Mouse (Mus musculus) embryonic facial prominence, embryonic 14.5 days (tissue): ENCODE data around the gene Nxph3. TPM values are rescaled to one million over a fixed set of nuclear protein-coding genes. Genes with fewer than 3 reads are reported as not detected.

ENCODE experiments used
- ATAC-seq: fragments of 200-750 bp; cut with Nextera tagmentation; 2 replicates; pipeline ENCODE4 v1.8.0; 2017; ENCODE audit warnings: low read depth, moderate number of reproducible peaks, moderate TSS enrichment
- DNase-seq: peaks from one replicate; pipeline ENCODE4 v3.0.0-alpha.2; 2015; ENCODE audit warnings: low spot score
- H3K27ac ChIP-seq: fragments of 300-500 bp; sonication (generic); replicated peaks from 2 replicates; pipeline ENCODE4 v1.5.1; 2014; ENCODE audit warnings: low read depth, mild to moderate bottlenecking, low read length, moderate library complexity
- H3K27me3 ChIP-seq: fragments of 300-500 bp; sonication (generic); replicated peaks from 2 replicates; pipeline ENCODE4 v1.6.1; 2014; ENCODE audit warnings: low read length; ENCODE audit not compliant: control insufficient read depth, insufficient read depth
- H3K36me3 ChIP-seq: fragments of 300-500 bp; sonication (generic); 2 replicates; pipeline ENCODE4 v1.6.1; 2014; ENCODE audit warnings: low read length, mixed read lengths; ENCODE audit not compliant: control insufficient read depth, insufficient read depth
- H3K4me1 ChIP-seq: fragments of 300-500 bp; sonication (generic); 2 replicates; pipeline ENCODE4 v1.6.1; 2014; ENCODE audit warnings: antibody characterized with exemption, low read length; ENCODE audit not compliant: control insufficient read depth, insufficient read depth
- H3K4me2 ChIP-seq: fragments of 300-500 bp; sonication (generic); 2 replicates; pipeline ENCODE4 v1.6.1; 2014; ENCODE audit warnings: low read depth, mild to moderate bottlenecking, low read length, moderate library complexity, mixed read lengths
- H3K4me3 ChIP-seq: fragments of 300-500 bp; sonication (generic); 2 replicates; pipeline ENCODE4 v1.5.1; 2014; ENCODE audit warnings: low read depth, mild to moderate bottlenecking, low read length
- H3K9ac ChIP-seq: fragments of 300-500 bp; sonication (generic); 2 replicates; pipeline ENCODE4 v1.6.1; 2014; ENCODE audit warnings: low read depth, mild to moderate bottlenecking, low read length, moderate library complexity, mixed read lengths
- H3K9me3 ChIP-seq: fragments of 300-500 bp; sonication (generic); 2 replicates; pipeline ENCODE4 v1.6.1; 2016; ENCODE audit warnings: low read length; ENCODE audit not compliant: control insufficient read depth
- whole genome bisulfite sequencing: fragments of 180-500 bp; shearing (Covaris S2); extraction: QIAGEN DNeasy Blood & Tissue Kit; methylation state at CpG from one replicate; pipeline ENCODE4 v1.1.7; 2014; 5-methylcytosine and 5-hydroxymethylcytosine counted together
- polyA plus RNA-seq: library from polyadenylated mRNA; unstranded; fragments of >200 nt; fragmentation: Nextera tagmentation; extraction: Ambion mirVana; gene quantifications from 2 replicates; pipeline ENCODE4 v1.2.1, GENCODE M21; 2014

Nxph3 gene
- 0.72 and 1.1 TPM in 2 replicates for polyA plus RNA-seq

GRCm38 (mm10) chr11:95514298-95514861 lies at the start of gene Nxph3:
TSS of gene Nxph3 (minus strand) at chr11:95514570.
- H3K4me3 ChIP-seq, result peak within 1 kb of the TSS; percentile 62
- H3K4me1 ChIP-seq, result no peaks in the 10 kb centered on the region
- no peaks in the 10 kb centered on the region for H3K9me3 ChIP-seq
- H3K27me3 ChIP-seq, result peaks cover 18% of the 10 kb centered on the region; the same call in 1 of the 2 replicates
- peak within 1 kb of the TSS; percentile 65 for H3K9ac ChIP-seq
- no peak within 1 kb of the TSS for H3K27ac ChIP-seq
- peak within 1 kb of the TSS; percentile 99 for H3K4me2 ChIP-seq
- peak; percentile 69 for ATAC-seq
- no peaks in the 10 kb centered on the region for H3K36me3 ChIP-seq
- peak; percentile 57 for DNase-seq
- WGBS, result 1% methylated on average over 37 of the region's 66 CpGs

- Histone ChIP-seq H3K36me3 (no peaks in the 10 kb centered on the region), H3K4me2 (no peak overlapping the region), H3K27me3 (no peaks in the 10 kb centered on the region), H3K9ac (no peak overlapping the region), H3K27ac (no peak overlapping the region), H3K9me3 (0 out of 2 replicates have a peak, but pooled peaks cover 5% of the 10 kb centered on the region), H3K4me1 (peaks cover 19% of the 10 kb centered on the region), H3K4me3 (no peak overlapping the region)
- no peak for ATAC-seq
- WGBS, result 94% methylated on average over 5 of the region's 5 CpGs
- no peak for DNase-seq
These were observed 49.5 kb upstream of the Nxph3 start for GRCm38 (mm10) chr11:95563849-95564248.

DNA sequence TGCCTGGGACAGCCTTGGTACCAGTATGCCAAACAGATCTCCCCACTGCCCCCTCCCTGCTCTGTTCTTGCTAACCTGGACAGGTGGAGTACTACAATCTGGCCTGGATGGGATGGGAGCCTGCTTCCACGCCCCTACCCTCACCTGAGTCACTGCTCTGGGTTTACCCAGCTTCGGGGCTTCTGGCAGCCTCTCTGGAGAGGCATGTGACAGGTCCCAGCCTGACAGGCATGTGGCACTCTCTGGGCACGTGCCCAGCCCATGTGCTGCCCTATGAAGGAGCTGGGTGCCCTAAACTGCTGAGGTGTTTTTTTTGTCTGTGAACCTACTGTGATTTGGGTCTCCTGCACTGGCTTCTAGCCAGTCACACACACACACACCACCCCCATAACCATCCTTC lies 46.4 kb upstream of the Nxph3 start:
- H3K27ac ChIP-seq, result no peak overlapping the region
- WGBS, result 66% methylated on average over 2 of the region's 3 CpGs
- no peak for DNase-seq
- peaks cover 14% of the 10 kb centered on the region for H3K4me1 ChIP-seq
- no peak overlapping the region for H3K9ac ChIP-seq
- no peaks in the 10 kb centered on the region for H3K27me3 ChIP-seq
- no peak overlapping the region for H3K4me3 ChIP-seq
- 0 out of 2 replicates have a peak, but pooled peaks cover 5% of the 10 kb centered on the region for H3K9me3 ChIP-seq
- no peak overlapping the region for H3K4me2 ChIP-seq
- no peaks in the 10 kb centered on the region for H3K36me3 ChIP-seq
- ATAC-seq, result no peak

- ATAC-seq (peak; percentile 62; the same call in 1 of the 2 replicates), DNase-seq (no peak)
- Histone ChIP-seq H3K4me3 (no peak overlapping the region), H3K27ac (no peak overlapping the region), H3K9ac (no peak overlapping the region), H3K36me3 (no peaks in the 10 kb centered on the region), H3K9me3 (0 out of 2 replicates have a peak, but pooled peaks cover 5% of the 10 kb centered on the region), H3K27me3 (no peaks in the 10 kb centered on the region), H3K4me1 (peaks cover 21% of the 10 kb centered on the region), H3K4me2 (no peak overlapping the region)
- 69% methylated on average over 2 of the region's 2 CpGs for WGBS
These were observed 45.4 kb upstream of the Nxph3 start for GRCm38 (mm10) chr11:95559761-95560160.

DNA sequence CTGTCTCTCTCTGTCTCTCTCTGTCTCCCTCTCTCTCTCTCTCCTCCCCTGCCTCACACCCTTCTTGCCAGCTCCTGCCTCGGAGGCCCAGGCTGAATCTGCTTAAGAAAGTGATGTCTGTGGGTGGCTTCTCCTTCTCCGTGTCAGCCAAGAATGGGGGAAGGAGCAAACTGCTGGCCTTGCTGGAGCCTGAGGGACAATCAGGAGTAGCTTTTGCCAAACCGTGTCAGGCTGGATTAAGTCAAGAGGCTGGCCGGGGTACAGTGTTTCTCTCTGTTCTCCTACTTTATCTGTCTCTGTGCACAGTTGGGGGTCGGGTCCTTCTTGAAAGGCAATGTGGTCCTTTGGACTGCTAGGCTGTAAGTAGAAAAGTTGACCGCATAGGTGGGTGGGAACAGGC lies 43.3 kb upstream of the Nxph3 start:
- ATAC-seq (0 out of 2 replicates have a peak, but pooled peaks have one; percentile 19), DNase-seq (peak; percentile 67)
- no peak overlapping the region for H3K9ac ChIP-seq
- no peak overlapping the region for H3K4me2 ChIP-seq
- H3K36me3 ChIP-seq, result no peaks in the 10 kb centered on the region
- peaks cover 21% of the 10 kb centered on the region for H3K4me1 ChIP-seq
- no peaks in the 10 kb centered on the region for H3K9me3 ChIP-seq
- WGBS, result 20% methylated on average over 6 of the region's 6 CpGs
- no peak overlapping the region for H3K27ac ChIP-seq
- H3K27me3 ChIP-seq, result no peaks in the 10 kb centered on the region
- H3K4me3 ChIP-seq, result no peak overlapping the region

DNA sequence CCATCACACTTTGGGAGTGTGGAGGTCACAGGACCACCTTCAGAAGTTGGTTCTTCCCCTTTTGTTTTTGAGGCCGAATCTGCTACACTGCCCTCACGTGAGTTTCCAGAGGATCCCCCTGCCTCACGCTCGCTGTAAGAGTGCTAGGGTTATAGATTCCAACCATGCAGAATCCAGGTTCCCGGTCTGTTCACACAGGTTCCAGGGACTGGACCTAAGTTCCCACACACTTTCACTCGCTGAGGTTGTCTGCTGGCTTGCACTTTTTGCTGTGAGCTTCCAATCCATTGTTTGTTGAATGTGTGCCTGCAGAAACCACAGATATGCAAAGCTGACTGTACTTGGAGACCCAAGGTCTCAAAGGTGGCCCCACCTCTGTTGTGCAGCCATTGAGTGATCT lies 42.7 kb upstream of the Nxph3 start:
- Histone ChIP-seq H3K9ac (no peak overlapping the region), H3K9me3 (no peaks in the 10 kb centered on the region), H3K4me1 (peaks cover 21% of the 10 kb centered on the region), H3K4me3 (no peak overlapping the region), H3K36me3 (no peaks in the 10 kb centered on the region), H3K4me2 (no peak overlapping the region), H3K27ac (no peak overlapping the region), H3K27me3 (no peaks in the 10 kb centered on the region)
- WGBS, result 79% methylated on average over 6 of the region's 6 CpGs
- DNase-seq (no peak), ATAC-seq (no peak)

DNA sequence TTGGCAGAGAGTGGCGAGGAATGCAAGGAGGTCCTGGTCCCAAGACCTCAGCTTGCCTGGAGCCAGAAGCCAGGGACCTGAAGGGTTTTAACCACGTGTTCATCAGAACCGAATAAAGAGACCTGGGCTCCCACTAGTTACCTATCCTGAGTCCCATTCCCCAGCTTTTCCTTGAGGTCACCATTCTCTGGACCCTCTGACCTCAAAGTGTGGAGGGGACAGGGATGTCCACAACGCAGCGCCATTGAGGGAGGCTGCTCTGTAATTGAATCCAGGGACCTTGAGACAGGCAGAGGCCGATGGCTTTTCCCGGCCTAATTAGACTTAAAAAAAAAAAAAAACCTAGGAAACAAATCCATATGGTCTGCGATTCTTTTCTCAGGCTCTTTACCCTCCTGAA lies 40.9 kb upstream of the Nxph3 start:
- Histone ChIP-seq H3K36me3 (no peaks in the 10 kb centered on the region), H3K27ac (peak overlapping the region; percentile 33; the same call in 1 of the 2 replicates), H3K4me2 (no peak overlapping the region), H3K9me3 (no peaks in the 10 kb centered on the region), H3K27me3 (no peaks in the 10 kb centered on the region), H3K4me3 (no peak overlapping the region), H3K4me1 (peaks cover 21% of the 10 kb centered on the region), H3K9ac (no peak overlapping the region)
- WGBS, result 23% methylated on average over 8 of the region's 8 CpGs
- DNase-seq (no peak), ATAC-seq (no peak)

DNA sequence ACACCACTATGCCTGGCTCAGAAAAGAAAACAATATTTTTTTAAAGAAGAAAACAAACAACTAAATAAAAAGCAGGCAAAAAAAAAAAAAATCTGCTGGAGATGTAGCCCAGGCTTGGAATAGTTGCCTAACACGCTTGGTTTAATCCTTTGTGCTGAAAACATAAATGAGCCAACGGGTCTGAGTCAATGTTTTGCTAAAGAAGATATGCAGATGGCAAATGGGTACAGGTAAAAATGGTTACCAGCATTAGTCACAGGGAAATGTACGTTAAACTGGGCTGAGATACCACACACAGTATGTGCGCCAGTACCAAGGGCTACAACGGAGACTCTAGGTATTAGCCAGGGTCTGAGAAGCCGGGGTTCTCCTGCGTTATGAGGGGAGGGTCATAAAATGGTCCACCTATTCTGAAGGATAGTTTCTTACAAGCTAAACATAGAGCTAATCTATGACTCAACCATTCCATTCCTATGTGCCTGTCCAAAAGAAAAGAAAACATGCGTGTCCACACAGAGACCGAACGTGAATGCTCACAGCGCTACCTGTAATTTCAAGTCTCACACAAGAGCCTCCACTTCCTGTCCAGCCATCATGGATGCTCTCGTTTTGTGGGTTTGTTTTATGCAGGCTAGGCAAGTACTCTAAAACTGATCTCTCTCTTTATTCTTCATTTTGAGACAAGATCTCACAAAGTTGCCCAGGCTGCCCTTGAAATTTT lies 36.1 kb upstream of the Nxph3 start:
- 82% methylated on average over 12 of the region's 12 CpGs for WGBS
- Histone ChIP-seq H3K4me3 (no peak overlapping the region), H3K4me2 (no peak overlapping the region), H3K9ac (no peak overlapping the region), H3K9me3 (no peaks in the 10 kb centered on the region), H3K4me1 (peaks cover 4% of the 10 kb centered on the region; the same call in 1 of the 2 replicates), H3K36me3 (no peaks in the 10 kb centered on the region), H3K27me3 (no peaks in the 10 kb centered on the region), H3K27ac (no peak overlapping the region)
- no peak for DNase-seq
- no peak for ATAC-seq
